Mouse (Mus musculus) thymus, postnatal 0 days (tissue): Measurements from ENCODE around the gene D630003M21Rik. TPM values are rescaled to one million over a fixed set of nuclear protein-coding genes. Genes with fewer than 3 reads are reported as not detected.
A peak's percentile ranks its signal among the peaks of the same experiment; 100 is the strongest.

Experiments used
- DNase-seq: peaks from one replicate; pipeline ENCODE4 v3.0.0-alpha.2; 2015; ENCODE audit warnings: low spot score
- microRNA-seq: library from miRNA; unstranded; fragments of <30 nt; microRNA quantifications from one replicate; pipeline ENCODE4, GENCODE M21; 2016; ENCODE audit warnings: borderline number of aligned reads
- polyA plus RNA-seq: library from polyadenylated mRNA; unstranded; fragments of >200 nt; fragmentation: Nextera tagmentation; extraction: Ambion mirVana; gene quantifications from 2 replicates; pipeline ENCODE4 v1.2.1, GENCODE M21; 2015

Gene D630003M21Rik
- polyA plus RNA-seq, 1 experiment from 2014 or later: 0.47 TPM

- DNase-seq: no peak
Observed at GRCm38 (mm10) chr2:158142981-158143380, 86.0 kb downstream of the D630003M21Rik start.

GRCm38 (mm10) chr2:158141690-158142440 lies 87.2 kb downstream of the D630003M21Rik start:
- no peak for DNase-seq

GRCm38 (mm10) chr2:158141271-158141670 lies 87.8 kb downstream of the D630003M21Rik start:
- DNase-seq: no peak

GRCm38 (mm10) chr2:158140664-158141063 lies 88.4 kb downstream of the D630003M21Rik start:
- DNase-seq: no peak

GRCm38 (mm10) chr2:158139628-158140027 lies 89.4 kb downstream of the D630003M21Rik start:
- no peak for DNase-seq

- DNase-seq: no peak
Observed at GRCm38 (mm10) chr2:158138778-158139177, 90.2 kb downstream of the D630003M21Rik start.

GRCm38 (mm10) chr2:158137771-158138170 lies 91.3 kb downstream of the D630003M21Rik start:
- DNase-seq: no peak

- DNase-seq: no peak
Observed at GRCm38 (mm10) chr2:158136205-158136604, 92.8 kb downstream of the D630003M21Rik start.

- DNase-seq: peak; percentile 36
Observed at GRCm38 (mm10) chr2:158133050-158133449, 96.0 kb downstream of the D630003M21Rik start.

Small RNAs within 50 kb of the gene (microRNA-seq; reads per million reads assigned to microRNA genes)
- not detected for gene Mir7685

Other genes starting within 250 kb of the D630003M21Rik start
- 18.9 and 22.0 TPM in 2 replicates for gene Tti1, start 200.8 kb downstream of the D630003M21Rik start, polyA plus RNA-seq
- gene Rprd1b, start 200.7 kb downstream of the D630003M21Rik start, polyA plus RNA-seq: 39.6 and 47.8 TPM in 2 replicates
- gene Tgm2, start 82.8 kb downstream of the D630003M21Rik start, polyA plus RNA-seq: 8.5 and 9.0 TPM in 2 replicates
- 0.08 TPM in 1 of 2 replicates, not detected in the other for gene Bpi, start 28.9 kb upstream of the D630003M21Rik start, polyA plus RNA-seq
- gene Lbp, start 77.3 kb upstream of the D630003M21Rik start, polyA plus RNA-seq: 3.2 and 4.9 TPM in 2 replicates
- 4.1 and 6.4 TPM in 2 replicates for gene Snhg11, start 146.4 kb upstream of the D630003M21Rik start, polyA plus RNA-seq
- gene Ralgapb, start 180.6 kb upstream of the D630003M21Rik start, polyA plus RNA-seq: 15.4 and 18.5 TPM in 2 replicates